Mouse (Mus musculus) stomach, embryonic 15.5 days (tissue): ENCODE measurements around the gene Axin1. TPM values are rescaled to one million over a fixed set of nuclear protein-coding genes. Genes with fewer than 3 reads are reported as not detected.

Experiments
- ATAC-seq: fragments of 200-750 bp; cut with Nextera tagmentation; 2 replicates; pipeline ENCODE4 v1.8.0; 2017; ENCODE audit warnings: low read depth, moderate number of reproducible peaks, moderate TSS enrichment; ENCODE audit not compliant: insufficient read depth, low FRiP score
- H3K27ac ChIP-seq: fragments of 300-500 bp; sonication (generic); 2 replicates; pipeline ENCODE4 v1.5.1; 2015; ENCODE audit warnings: mild to moderate bottlenecking, inconsistent platforms
- H3K27me3 ChIP-seq: fragments of 300-500 bp; sonication (generic); replicated peaks from 2 replicates; pipeline ENCODE4 v1.6.1; 2015; ENCODE audit warnings: inconsistent platforms
- H3K36me3 ChIP-seq: fragments of 300-500 bp; sonication (generic); 2 replicates; pipeline ENCODE4 v1.6.1; 2015; ENCODE audit warnings: inconsistent platforms
- H3K4me1 ChIP-seq: fragments of 300-500 bp; sonication (generic); 2 replicates; pipeline ENCODE4 v1.6.1; 2015; ENCODE audit warnings: inconsistent platforms
- H3K4me2 ChIP-seq: fragments of 300-500 bp; sonication (generic); 2 replicates; pipeline ENCODE4 v1.6.1; 2015; ENCODE audit warnings: mild to moderate bottlenecking, inconsistent platforms
- H3K4me3 ChIP-seq: fragments of 300-500 bp; sonication (generic); replicated peaks from 2 replicates; pipeline ENCODE4 v1.5.1; 2015; ENCODE audit warnings: inconsistent platforms
- H3K9ac ChIP-seq: fragments of 300-500 bp; sonication (generic); 2 replicates; pipeline ENCODE4 v1.6.1; 2015; ENCODE audit warnings: inconsistent platforms
- H3K9me3 ChIP-seq: fragments of 300-500 bp; sonication (generic); 2 replicates; pipeline ENCODE4 v1.6.1; 2016; ENCODE audit warnings: inconsistent platforms
- WGBS: fragments of 180-500 bp; shearing (Covaris S2); methylation state at CpG from one replicate; pipeline ENCODE4 v1.1.7; 2015; 5-methylcytosine and 5-hydroxymethylcytosine counted together
- polyA plus RNA-seq: library from polyadenylated mRNA; unstranded; fragments of >200 nt; fragmentation: Nextera tagmentation; extraction: Ambion mirVana; gene quantifications from 2 replicates; pipeline ENCODE4 v1.2.1, GENCODE M21; 2015

Axin1 gene
- polyA plus RNA-seq, 1 experiment from 2014 or later: 18.3 TPM

- Histone ChIP-seq H3K27ac (no peak overlapping the region), H3K4me2 (no peak overlapping the region), H3K4me1 (no peaks in the 10 kb centered on the region; the same call in 1 of the 2 replicates), H3K36me3 (no peaks in the 10 kb centered on the region), H3K9me3 (no peaks in the 10 kb centered on the region), H3K4me3 (no peak overlapping the region), H3K27me3 (no peaks in the 10 kb centered on the region), H3K9ac (no peak overlapping the region)
- 76% methylated on average over 8 of the region's 8 CpGs for WGBS
- no peak for ATAC-seq
These were observed 94.4 kb downstream of the Axin1 start for GRCm38 (mm10) chr17:26232863-26233262.

GRCm38 (mm10) chr17:26234386-26234785 is 95.9 kb downstream of the Axin1 start:
- no peak for ATAC-seq
- no peak overlapping the region for H3K27ac ChIP-seq
- 80% methylated on average over 8 of the region's 8 CpGs for WGBS

GRCm38 (mm10) chr17:26235077-26235815 is 96.8 kb downstream of the Axin1 start:
- no peak overlapping the region for H3K4me3 ChIP-seq
- H3K27ac ChIP-seq: peak overlapping the region; percentile 64; the same call in 1 of the 2 replicates
- H3K4me2 ChIP-seq: no peak overlapping the region
- ATAC-seq: no peak
- H3K4me1 ChIP-seq: no peaks in the 10 kb centered on the region; the same call in 1 of the 2 replicates
- H3K9me3 ChIP-seq: no peaks in the 10 kb centered on the region
- no peak overlapping the region for H3K9ac ChIP-seq
- no peaks in the 10 kb centered on the region for H3K27me3 ChIP-seq
- no peaks in the 10 kb centered on the region for H3K36me3 ChIP-seq
- WGBS: 67% methylated on average over 13 of the region's 13 CpGs

More at GRCm38 (mm10) chr17:26234386-26234785, 95.9 kb downstream of the Axin1 start:
- Histone ChIP-seq H3K4me2 (no peak overlapping the region), H3K36me3 (no peaks in the 10 kb centered on the region), H3K27me3 (no peaks in the 10 kb centered on the region), H3K9ac (no peak overlapping the region), H3K9me3 (no peaks in the 10 kb centered on the region), H3K4me1 (no peaks in the 10 kb centered on the region; the same call in 1 of the 2 replicates), H3K4me3 (no peak overlapping the region)

- Histone ChIP-seq H3K9me3 (no peaks in the 10 kb centered on the region), H3K27me3 (no peaks in the 10 kb centered on the region), H3K4me1 (peaks cover 1% of the 10 kb centered on the region), H3K36me3 (no peaks in the 10 kb centered on the region), H3K4me2 (no peak overlapping the region), H3K9ac (no peak overlapping the region), H3K27ac (peak overlapping the region; percentile 13; the same call in 1 of the 2 replicates), H3K4me3 (no peak overlapping the region)
- 67% methylated on average over 10 of the region's 10 CpGs for WGBS
- ATAC-seq: peak; percentile 67
These were observed 99.2 kb downstream of the Axin1 start for GRCm38 (mm10) chr17:26237667-26238066.

- ATAC-seq: no peak
- Histone ChIP-seq H3K36me3 (no peaks in the 10 kb centered on the region), H3K9ac (no peak overlapping the region)
These were observed 101.1 kb downstream of the Axin1 start for GRCm38 (mm10) chr17:26239551-26239950.

GRCm38 (mm10) chr17:26240120-26240790 is 101.8 kb downstream of the Axin1 start:
- Histone ChIP-seq H3K27ac (no peak overlapping the region), H3K9me3 (no peaks in the 10 kb centered on the region), H3K4me3 (no peak overlapping the region), H3K9ac (no peak overlapping the region), H3K4me1 (peaks cover 9% of the 10 kb centered on the region), H3K27me3 (no peaks in the 10 kb centered on the region), H3K4me2 (no peak overlapping the region), H3K36me3 (no peaks in the 10 kb centered on the region)
- no peak for ATAC-seq
- 62% methylated on average over 6 of the region's 6 CpGs for WGBS

More at GRCm38 (mm10) chr17:26239551-26239950, 101.1 kb downstream of the Axin1 start:
- Histone ChIP-seq H3K4me2 (no peak overlapping the region), H3K9me3 (no peaks in the 10 kb centered on the region), H3K4me3 (no peak overlapping the region), H3K4me1 (peaks cover 9% of the 10 kb centered on the region), H3K27me3 (no peaks in the 10 kb centered on the region), H3K27ac (no peak overlapping the region; the same call in 1 of the 2 replicates)
- WGBS: 63% methylated on average over 2 of the region's 2 CpGs

- no peak overlapping the region for H3K4me3 ChIP-seq
- H3K36me3 ChIP-seq: no peaks in the 10 kb centered on the region
- 74% methylated on average over 6 of the region's 6 CpGs for WGBS
- H3K9me3 ChIP-seq: no peaks in the 10 kb centered on the region
- ATAC-seq: no peak
- no peak overlapping the region for H3K4me2 ChIP-seq
- H3K27me3 ChIP-seq: no peaks in the 10 kb centered on the region
- no peak overlapping the region for H3K27ac ChIP-seq
- peaks cover 9% of the 10 kb centered on the region for H3K4me1 ChIP-seq
- H3K9ac ChIP-seq: no peak overlapping the region
These were observed 102.5 kb downstream of the Axin1 start for GRCm38 (mm10) chr17:26240990-26241389.

GRCm38 (mm10) chr17:26243471-26244100 is 105.1 kb downstream of the Axin1 start:
- H3K27ac ChIP-seq: peak overlapping the region; percentile 84
- H3K4me1 ChIP-seq: peaks cover 9% of the 10 kb centered on the region; the same call in 1 of the 2 replicates
- H3K36me3 ChIP-seq: no peaks in the 10 kb centered on the region
- ATAC-seq: peak; percentile 71
- H3K27me3 ChIP-seq: no peaks in the 10 kb centered on the region
- no peaks in the 10 kb centered on the region for H3K9me3 ChIP-seq
- H3K4me3 ChIP-seq: peak overlapping the region; percentile 77
- H3K4me2 ChIP-seq: peak overlapping the region; percentile 76
- peak overlapping the region; percentile 68 for H3K9ac ChIP-seq
- WGBS: 1% methylated on average over 32 of the region's 32 CpGs

GRCm38 (mm10) chr17:26244101-26244841 is 105.8 kb downstream of the Axin1 start, which contains the start of gene Fam234a:
TSS of gene Fam234a (minus strand) at chr17:26244242.
- 6% methylated on average over 33 of the region's 33 CpGs for WGBS
- H3K4me2 ChIP-seq: peak within 1 kb of the TSS; percentile 76
- no peaks in the 10 kb centered on the region for H3K9me3 ChIP-seq

More at GRCm38 (mm10) chr17:26244101-26244841, 105.8 kb downstream of the Axin1 start, which contains the start of gene Fam234a:
- peak within 1 kb of the TSS; percentile 68 for H3K9ac ChIP-seq
- H3K4me1 ChIP-seq: peaks cover 9% of the 10 kb centered on the region; the same call in 1 of the 2 replicates
- peak within 1 kb of the TSS; percentile 84 for H3K27ac ChIP-seq
- peak; percentile 95 for ATAC-seq
- H3K27me3 ChIP-seq: no peaks in the 10 kb centered on the region
- H3K4me3 ChIP-seq: peak within 1 kb of the TSS; percentile 77
- H3K36me3 ChIP-seq: no peaks in the 10 kb centered on the region
